Mouse (Mus musculus): ENCODE data around the gene Degs2. TPM values are rescaled to one million over a fixed set of nuclear protein-coding genes. Genes with fewer than 3 reads are reported as not detected.

The Degs2 gene
- total and polyA plus RNA-seq, 2 experiments from 2014 or later, result 0.88 TPM; not detected in 1

DNA sequence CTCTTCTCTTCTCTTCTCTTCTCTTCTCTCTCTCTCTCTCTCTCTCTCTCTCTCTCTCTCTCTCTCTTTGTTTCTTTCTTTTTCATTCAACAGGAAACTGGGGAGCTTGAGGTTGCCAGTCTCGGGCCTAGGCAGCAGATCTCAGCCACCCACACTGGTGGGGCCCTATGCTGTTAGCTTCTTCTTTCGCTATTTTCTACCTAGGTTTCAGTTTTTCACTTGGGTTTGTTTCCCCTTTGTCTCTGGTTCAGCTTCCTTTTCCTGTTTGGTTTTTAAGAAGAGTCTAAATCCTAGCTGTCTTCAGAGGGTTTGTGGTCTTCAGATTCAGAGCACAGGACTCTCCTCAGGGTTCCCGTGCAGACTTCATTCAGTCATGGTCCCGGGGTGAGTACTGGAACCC, 66.6 kb downstream of the Degs2 start:
- Histone ChIP-seq H3K4me2 (ENCODE audit: low read depth) (no peak overlapping the region), H3K27ac (ENCODE audit: low read depth, low read length) (no peak overlapping the region), H3K4me3 (ENCODE audit: low read depth, low read length) (no peak overlapping the region), H3K27me3 (ENCODE audit: insufficient read depth, low read length) (no peaks in the 10 kb centered on the region), H3K9ac (no peak overlapping the region), H3K9me3 (ENCODE audit: low read length) (no peaks in the 10 kb centered on the region), H3K4me1 (ENCODE audit: insufficient read depth) (no peaks in the 10 kb centered on the region), H3K36me3 (ENCODE audit: insufficient read depth) (no peaks in the 10 kb centered on the region)
- no peak for TF ChIP-seq CTCF (IDR thresholded peaks at IDR 0.05; ENCODE audit: low read depth)
- ATAC-seq, result no peak
- DNase-seq, result no peak
- WGBS, result 90% methylated on average over 4 of the region's 4 CpGs

DNA sequence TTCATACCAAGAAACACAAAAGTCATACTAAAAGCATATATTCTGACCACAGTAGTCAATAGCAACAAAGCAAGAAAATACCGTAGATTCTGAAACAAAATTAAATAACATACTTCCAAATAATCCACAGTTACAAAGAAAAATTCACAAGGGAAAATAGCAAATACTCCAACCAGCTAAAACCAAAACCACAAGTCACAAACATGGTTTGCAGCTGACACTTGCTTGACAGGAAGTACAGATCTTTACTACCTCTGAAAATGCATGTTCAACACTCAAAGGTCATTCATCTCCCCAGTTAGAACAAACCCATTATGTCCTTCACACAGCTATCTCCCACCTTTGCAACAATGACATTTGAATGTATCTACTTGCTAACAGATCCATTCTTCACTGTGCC, 68.1 kb downstream of the Degs2 start:
- Histone ChIP-seq H3K4me3 (ENCODE audit: low read depth, low read length) (no peak overlapping the region), H3K4me1 (ENCODE audit: insufficient read depth) (no peaks in the 10 kb centered on the region), H3K27ac (ENCODE audit: low read depth, low read length) (no peak overlapping the region), H3K4me2 (ENCODE audit: low read depth) (no peak overlapping the region), H3K9ac (no peak overlapping the region), H3K36me3 (ENCODE audit: insufficient read depth) (no peaks in the 10 kb centered on the region), H3K9me3 (ENCODE audit: low read length) (no peaks in the 10 kb centered on the region), H3K27me3 (ENCODE audit: insufficient read depth, low read length) (no peaks in the 10 kb centered on the region)
- no peak for ATAC-seq
- DNase-seq, result no peak
- no peak for TF ChIP-seq CTCF (IDR thresholded peaks at IDR 0.05; ENCODE audit: low read depth)
- WGBS, result 95% methylated on average over 1 of the region's 1 CpGs

DNA sequence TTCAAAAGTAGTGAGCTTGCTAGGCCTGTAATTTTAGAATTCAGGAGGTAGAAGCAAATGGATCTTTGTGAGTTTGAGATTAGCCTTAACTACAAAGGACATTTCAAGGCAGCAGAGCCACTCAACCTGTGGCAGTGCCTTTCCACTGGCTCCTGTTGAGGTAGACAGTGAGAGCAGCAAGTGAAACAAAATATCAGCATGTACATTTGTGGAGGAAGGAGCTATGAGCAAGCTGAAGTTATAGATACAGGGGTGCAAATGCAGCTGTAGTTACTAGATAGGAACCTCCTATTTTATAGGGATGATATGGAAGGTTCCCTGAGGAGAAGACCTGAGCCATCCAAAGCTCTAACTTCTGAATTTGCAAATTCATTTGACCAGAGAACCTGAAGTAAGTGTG, 69.6 kb downstream of the Degs2 start:
- no peak overlapping the region for H3K27ac ChIP-seq (ENCODE audit: low read depth, low read length)
- TF ChIP-seq CTCF (IDR thresholded peaks at IDR 0.05; ENCODE audit: low read depth), result no peak
- no peaks in the 10 kb centered on the region for H3K27me3 ChIP-seq (ENCODE audit: insufficient read depth, low read length)
- no peak for DNase-seq
- ATAC-seq, result no peak
- H3K4me1 ChIP-seq (ENCODE audit: insufficient read depth), result no peaks in the 10 kb centered on the region
- H3K4me3 ChIP-seq (ENCODE audit: low read depth, low read length), result no peak overlapping the region
- H3K36me3 ChIP-seq (ENCODE audit: insufficient read depth), result no peaks in the 10 kb centered on the region
- H3K9me3 ChIP-seq (ENCODE audit: low read length), result no peaks in the 10 kb centered on the region
- H3K9ac ChIP-seq, result no peak overlapping the region
- H3K4me2 ChIP-seq (ENCODE audit: low read depth), result no peak overlapping the region

- 91% methylated on average over 6 of the region's 6 CpGs for WGBS
- H3K9ac ChIP-seq, result no peak overlapping the region
Observed at GRCm38 (mm10) chr12:108630741-108631688, 71.1 kb downstream of the Degs2 start.

GRCm38 (mm10) chr12:108629556-108629955, 72.6 kb downstream of the Degs2 start:
- Histone ChIP-seq H3K4me3 (ENCODE audit: low read depth, low read length) (no peak overlapping the region), H3K27me3 (ENCODE audit: insufficient read depth, low read length) (no peaks in the 10 kb centered on the region), H3K4me2 (ENCODE audit: low read depth) (no peak overlapping the region), H3K9ac (no peak overlapping the region), H3K4me1 (ENCODE audit: insufficient read depth) (0 out of 2 replicates have a peak, but pooled peaks cover 6% of the 10 kb centered on the region), H3K27ac (ENCODE audit: low read depth, low read length) (no peak overlapping the region), H3K36me3 (ENCODE audit: insufficient read depth) (no peaks in the 10 kb centered on the region), H3K9me3 (ENCODE audit: low read length) (no peaks in the 10 kb centered on the region)
- no peak for TF ChIP-seq CTCF (IDR thresholded peaks at IDR 0.05; ENCODE audit: low read depth)
- ATAC-seq, result no peak
- WGBS, result 97% methylated on average over 1 of the region's 1 CpGs
- DNase-seq, result no peak

More at GRCm38 (mm10) chr12:108630741-108631688, 71.1 kb downstream of the Degs2 start:
- Histone ChIP-seq H3K27ac (ENCODE audit: low read depth, low read length) (no peak overlapping the region), H3K27me3 (ENCODE audit: insufficient read depth, low read length) (no peaks in the 10 kb centered on the region), H3K4me2 (ENCODE audit: low read depth) (no peak overlapping the region), H3K4me1 (ENCODE audit: insufficient read depth) (no peaks in the 10 kb centered on the region), H3K9me3 (ENCODE audit: low read length) (no peaks in the 10 kb centered on the region), H3K4me3 (ENCODE audit: low read depth, low read length) (no peak overlapping the region), H3K36me3 (ENCODE audit: insufficient read depth) (no peaks in the 10 kb centered on the region)
- TF ChIP-seq CTCF (IDR thresholded peaks at IDR 0.05; ENCODE audit: low read depth), result no peak
- no peak for DNase-seq
- no peak for ATAC-seq

MicroRNAs encoded within 50 kb of the gene (microRNA counts, 519-probe panel; counts per million panel counts)
- 6,013 counts per million, percentile 80 among the panel's probes with 10 or more counts for microRNA mmu-miR-342-3p
- microRNA mmu-miR-342-5p, result 1,876 counts per million, percentile 14 among the panel's probes with 10 or more counts

Small RNAs within 50 kb of the gene (microRNA-seq; reads per million reads assigned to microRNA genes)
- 0 reads per million in 2 experiments for gene Gm23872
- 4,022 to 10,871 reads per million in 2 experiments for gene Mir342

Other genes with a start within 250 kb of the Degs2 start
- 183 and 192 TPM in 2 replicates for gene Evl, start 147.6 kb downstream of the Degs2 start, total RNA-seq (2014; rRNA removed)
- 251 and 260 TPM in 2 replicates for gene Evl, start 147.6 kb downstream of the Degs2 start, polyA plus RNA-seq (2015; fragmentation: Nextera tagmentation; extraction: Ambion mirVana)
- 31.9 and 33.8 TPM in 2 replicates for gene Yy1, start 90.7 kb upstream of the Degs2 start, total RNA-seq (2014; rRNA removed)
- 7.4 and 8.8 TPM in 2 replicates for gene Yy1, start 90.7 kb upstream of the Degs2 start, polyA plus RNA-seq (2015; fragmentation: Nextera tagmentation; extraction: Ambion mirVana)
- 17.4 and 19.5 TPM in 2 replicates for gene Slc25a29, start 133.6 kb upstream of the Degs2 start, total RNA-seq (2014; rRNA removed)
- gene Slc25a29, start 133.6 kb upstream of the Degs2 start, polyA plus RNA-seq (2015; fragmentation: Nextera tagmentation; extraction: Ambion mirVana), result 18.7 and 21.4 TPM in 2 replicates
- 10.9 and 14.2 TPM in 2 replicates for gene Slc25a47, start 133.7 kb upstream of the Degs2 start, total RNA-seq (2014; rRNA removed)
- gene Slc25a47, start 133.7 kb upstream of the Degs2 start, polyA plus RNA-seq (2015; fragmentation: Nextera tagmentation; extraction: Ambion mirVana), result 11.9 and 12.3 TPM in 2 replicates
- gene Wdr25, start 191.3 kb upstream of the Degs2 start, total RNA-seq (2014; rRNA removed), result 6.2 and 12.4 TPM in 2 replicates
- 4.6 and 5.3 TPM in 2 replicates for gene Wdr25, start 191.3 kb upstream of the Degs2 start, polyA plus RNA-seq (2015; fragmentation: Nextera tagmentation; extraction: Ambion mirVana)
- 91.6 and 92.5 TPM in 2 replicates for gene Wars, start 191.9 kb upstream of the Degs2 start, total RNA-seq (2014; rRNA removed)
- 99.8 and 108 TPM in 2 replicates for gene Wars, start 191.9 kb upstream of the Degs2 start, polyA plus RNA-seq (2015; fragmentation: Nextera tagmentation; extraction: Ambion mirVana)

Data from forebrain, postnatal 0 days (tissue).